Mouse (Mus musculus) mesoderm, embryonic 11.5 days (tissue): ENCODE results near the gene Slc35e2.

ENCODE experiments used
- DNase-seq: peaks from one replicate; pipeline ENCODE4 v3.0.0-alpha.2; 2012; ENCODE audit warnings: low read depth, low spot score

Slc35e2 gene

DNA sequence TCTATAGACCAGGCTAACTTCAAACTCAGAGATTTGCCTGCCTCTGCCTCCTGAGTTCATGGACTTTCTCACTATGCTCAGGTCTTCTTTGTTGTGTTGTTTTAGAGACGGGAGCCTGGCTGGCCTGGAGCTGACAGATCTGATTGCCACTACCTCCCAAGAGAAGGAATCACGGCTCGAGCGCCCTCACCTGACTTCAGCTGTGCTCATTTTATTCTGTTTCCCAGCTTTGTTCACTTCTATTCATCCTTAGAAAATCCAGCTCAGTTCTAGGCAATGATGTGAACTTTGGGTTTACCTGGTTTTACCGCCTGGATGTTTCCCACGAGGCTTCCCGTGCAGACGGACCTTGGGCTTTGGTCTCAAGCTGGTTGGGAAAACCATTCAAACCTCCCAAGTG is 25.7 kb upstream of the Slc35e2 start:
- DNase-seq: no peak

DNA sequence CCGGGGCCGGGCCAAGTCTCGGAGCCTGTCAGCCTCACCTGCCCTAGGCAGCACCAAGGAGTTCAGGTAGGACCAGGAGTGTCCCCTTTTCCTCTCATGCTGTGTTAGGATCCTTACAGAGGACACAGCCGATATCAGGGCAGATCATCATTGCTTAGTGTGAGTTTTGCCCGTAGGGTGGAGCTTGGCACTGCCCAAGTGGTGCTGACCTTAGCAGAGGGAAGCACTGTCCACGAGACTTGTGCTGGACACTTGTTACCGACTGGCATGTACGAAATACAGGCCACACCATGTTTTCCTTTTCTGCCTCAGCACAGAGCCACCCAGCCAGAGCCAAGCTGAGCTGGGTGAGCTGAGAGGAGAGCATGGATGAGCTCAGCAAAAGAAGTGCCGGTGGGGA is 24.1 kb upstream of the Slc35e2 start:
- DNase-seq: no peak

DNA sequence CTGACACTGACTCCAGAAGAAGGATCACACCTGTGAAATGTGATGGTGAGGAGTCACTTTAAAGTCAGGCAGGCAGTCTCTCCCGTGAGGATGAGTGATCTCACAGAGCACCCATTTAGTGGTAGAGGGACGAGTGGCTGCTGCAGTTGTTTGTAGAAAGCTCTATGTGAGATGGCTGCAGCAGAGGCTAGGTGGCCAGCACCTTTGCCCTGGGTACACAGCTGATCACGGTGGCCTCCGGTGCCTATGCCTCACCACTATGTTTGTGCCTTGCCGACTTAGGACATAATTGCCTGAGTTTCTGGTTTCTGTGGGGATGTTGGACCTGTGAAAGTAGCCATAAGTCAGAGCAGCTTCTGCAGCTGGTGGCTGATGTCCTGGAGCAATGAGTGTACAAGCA is 23.5 kb upstream of the Slc35e2 start:
- no peak for DNase-seq

DNA sequence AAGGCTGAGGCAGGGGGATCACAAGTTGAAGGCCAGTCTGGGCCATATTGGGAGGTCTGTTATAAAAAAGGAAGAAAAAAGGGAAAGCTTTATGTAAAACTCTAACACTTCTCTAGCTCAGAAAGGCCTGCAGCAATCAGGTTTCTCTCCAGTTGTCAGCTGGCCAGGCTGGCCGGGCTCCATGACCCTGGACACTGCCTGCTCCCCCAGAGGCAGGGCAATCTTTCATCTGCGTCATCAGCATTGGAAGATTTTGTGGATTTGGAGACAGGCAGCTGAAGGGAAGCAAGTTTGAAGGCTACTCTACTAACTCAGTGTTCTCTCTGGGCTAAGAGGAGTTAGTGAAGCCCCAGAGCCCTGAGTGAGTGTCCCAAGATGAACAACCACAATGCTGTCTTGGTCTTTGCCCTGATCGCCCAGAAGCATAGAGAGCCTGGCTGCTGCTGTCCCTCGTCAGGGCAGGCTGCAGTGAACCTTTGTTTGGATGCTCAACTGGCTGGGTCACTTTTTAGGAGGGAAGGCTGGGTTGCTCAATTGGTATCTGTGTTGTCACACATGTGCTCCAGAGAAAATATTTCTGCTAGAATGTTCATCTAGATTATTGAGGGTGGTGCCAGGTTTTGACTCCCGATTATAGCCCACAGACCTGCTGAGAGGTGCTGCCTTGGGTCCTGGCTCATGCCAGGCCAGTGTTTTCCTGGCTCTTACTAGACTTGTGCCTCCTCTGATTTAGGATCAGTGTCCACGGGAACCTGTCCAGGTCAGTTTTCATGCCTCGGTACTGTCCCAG is 22.7 kb upstream of the Slc35e2 start:
- no peak for DNase-seq

DNA sequence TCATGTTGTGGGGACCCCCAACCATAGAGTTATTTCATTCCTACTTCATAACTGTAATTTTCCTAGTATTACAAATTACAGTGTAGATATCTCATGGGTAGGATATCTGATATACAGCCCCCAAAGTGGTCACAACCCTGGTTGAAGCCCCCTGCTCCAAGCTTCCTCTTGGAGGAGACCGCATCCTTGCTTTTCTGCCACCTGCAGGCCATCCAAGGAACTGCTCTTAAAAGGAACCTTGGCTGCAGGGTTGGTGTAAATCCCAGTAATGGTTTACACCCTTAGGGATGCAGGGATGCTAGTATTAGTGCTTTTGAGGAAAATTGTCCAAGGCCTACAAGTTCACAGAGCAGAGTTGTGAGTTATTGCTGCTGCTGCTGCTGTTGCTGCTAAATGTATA is 20.8 kb upstream of the Slc35e2 start:
- peak; percentile 71 for DNase-seq

DNA sequence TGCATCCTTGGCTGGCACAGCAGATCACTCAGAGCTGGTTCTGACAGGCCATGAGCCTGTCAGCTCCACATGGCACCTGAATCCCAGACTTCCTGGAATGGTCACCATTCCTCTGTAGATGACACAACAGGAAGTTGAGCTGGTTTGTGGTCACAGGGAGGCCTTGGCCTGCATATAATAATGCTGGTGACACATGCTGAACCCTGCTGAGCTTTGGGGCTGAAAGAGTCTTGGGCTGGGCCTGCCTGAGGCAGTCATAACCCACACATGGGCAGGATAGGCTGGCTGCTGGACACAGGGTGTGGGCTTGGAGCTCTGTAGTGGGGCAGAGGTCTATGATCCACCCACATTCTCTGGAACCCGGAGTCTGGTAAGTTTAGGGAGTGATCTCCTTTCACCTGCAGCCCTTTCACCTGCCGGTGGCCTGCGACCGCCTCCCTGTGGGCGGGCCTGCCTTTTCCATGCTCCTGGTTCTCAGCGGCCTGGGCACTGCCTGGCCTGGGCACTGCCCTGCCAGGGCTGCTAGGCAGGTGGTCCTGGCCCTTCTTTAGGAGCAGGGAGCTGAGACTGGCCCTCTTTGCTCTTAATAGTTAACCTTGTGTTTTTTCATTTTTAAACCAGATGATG is 18.8 kb upstream of the Slc35e2 start:
- DNase-seq: no peak

DNA sequence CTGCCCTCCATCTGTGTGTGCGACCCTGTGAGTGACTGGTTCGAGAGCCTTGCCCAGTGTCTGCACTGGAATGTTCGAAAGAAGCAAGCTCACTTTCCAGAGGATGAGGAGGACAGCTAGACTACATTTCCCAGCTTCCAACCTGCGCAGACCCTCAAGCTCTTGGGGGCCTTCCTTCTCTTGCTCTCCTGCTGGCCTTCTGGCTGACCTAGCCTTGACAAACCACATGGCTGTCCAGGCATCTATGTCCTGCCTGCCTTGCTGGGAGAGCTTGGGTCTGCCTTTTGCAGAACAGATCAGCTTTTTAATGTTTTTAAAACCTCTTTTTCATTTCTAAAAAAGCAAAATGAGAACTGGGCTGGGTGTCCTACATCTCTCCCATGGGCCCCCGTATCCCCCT is 11.9 kb upstream of the Slc35e2 start:
- no peak for DNase-seq

DNA sequence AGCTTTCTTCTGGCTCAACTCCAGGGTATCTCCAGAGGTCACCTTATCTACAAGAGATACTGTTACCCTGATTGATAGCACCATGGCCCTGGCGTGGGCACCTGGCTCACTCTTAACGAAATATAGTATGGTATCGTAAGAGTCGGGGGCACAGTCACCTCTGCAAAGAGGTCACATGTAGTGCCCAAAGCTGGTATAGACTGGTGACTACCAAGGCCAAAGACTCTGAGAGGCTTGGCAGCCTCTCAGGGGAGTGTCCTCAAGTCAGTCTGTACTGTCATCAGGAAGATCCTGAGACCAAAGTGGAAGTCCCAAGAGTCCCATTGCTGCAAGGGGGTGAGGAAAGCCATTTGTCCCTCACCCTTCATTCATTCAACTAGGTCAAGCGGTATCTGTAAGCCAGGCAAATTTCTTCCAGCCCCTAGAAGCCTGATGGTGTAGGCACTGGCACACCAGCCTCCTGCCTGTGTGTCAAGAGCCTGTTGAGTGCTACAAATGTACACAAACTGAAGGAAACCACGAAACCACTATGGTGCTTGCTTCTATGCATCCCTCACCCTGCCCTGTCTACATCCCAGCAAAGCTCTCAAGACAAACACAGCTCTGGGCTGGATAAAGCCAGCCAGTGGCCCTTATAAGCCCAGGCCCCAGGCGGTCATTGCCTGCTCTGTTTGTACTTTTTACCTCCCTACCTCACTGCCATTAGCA is 10.1 kb upstream of the Slc35e2 start:
- DNase-seq: no peak

DNA sequence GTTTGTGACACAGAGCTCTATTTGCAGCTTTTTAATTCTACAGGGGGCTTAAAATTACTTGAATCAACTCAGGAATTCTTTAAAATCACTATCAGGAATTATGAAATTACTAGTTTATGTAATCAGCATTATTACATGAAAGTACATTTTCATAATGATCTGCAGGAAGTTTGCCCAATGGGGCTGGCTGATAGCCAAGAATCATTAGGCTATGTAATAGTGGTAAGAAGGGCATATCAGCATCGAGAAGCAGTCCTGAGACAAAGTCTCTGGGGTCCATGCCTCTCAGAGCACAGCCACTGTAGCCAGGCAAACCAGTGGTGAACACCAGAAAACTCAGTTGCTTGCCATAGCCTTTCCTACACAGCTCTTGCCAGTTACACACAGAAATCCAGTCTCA is 7.4 kb upstream of the Slc35e2 start:
- DNase-seq: no peak

DNA sequence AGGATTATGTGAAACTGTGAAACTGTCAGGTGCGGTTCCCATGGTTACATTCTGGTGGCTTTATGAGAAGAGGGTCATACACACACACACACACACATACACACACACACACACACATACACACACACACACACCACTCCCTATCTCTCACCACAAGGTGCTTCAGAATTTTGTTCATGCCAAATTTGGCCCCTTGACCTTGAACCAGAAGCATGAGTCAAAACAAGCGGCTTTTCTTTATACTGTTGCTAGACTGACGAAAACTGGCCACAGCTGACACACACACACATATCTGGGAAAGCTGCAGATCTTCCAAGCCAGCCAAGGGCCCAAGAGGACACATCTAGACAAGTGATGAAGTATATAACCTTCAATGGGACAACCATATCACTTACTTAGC is 5.4 kb upstream of the Slc35e2 start:
- DNase-seq: no peak

DNA sequence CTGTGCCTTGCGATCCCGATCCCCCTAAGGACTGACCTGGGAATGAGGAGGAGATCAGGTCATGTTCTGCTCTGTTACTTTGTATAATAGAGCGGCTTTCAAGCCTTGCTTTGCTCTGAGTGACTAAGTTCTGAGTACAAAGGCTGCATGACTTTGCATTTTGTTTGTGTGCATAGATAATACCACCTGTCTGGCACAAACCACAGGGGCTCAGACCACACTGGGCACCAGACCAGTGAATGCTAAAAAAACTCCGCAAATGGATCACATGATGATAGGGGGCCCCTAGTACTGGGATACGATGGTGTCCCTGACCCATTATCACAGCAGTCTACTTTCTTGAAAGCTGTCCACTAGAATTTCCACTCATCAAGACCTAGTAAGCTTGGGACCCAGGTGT is 4.6 kb upstream of the Slc35e2 start:
- DNase-seq: no peak

DNA sequence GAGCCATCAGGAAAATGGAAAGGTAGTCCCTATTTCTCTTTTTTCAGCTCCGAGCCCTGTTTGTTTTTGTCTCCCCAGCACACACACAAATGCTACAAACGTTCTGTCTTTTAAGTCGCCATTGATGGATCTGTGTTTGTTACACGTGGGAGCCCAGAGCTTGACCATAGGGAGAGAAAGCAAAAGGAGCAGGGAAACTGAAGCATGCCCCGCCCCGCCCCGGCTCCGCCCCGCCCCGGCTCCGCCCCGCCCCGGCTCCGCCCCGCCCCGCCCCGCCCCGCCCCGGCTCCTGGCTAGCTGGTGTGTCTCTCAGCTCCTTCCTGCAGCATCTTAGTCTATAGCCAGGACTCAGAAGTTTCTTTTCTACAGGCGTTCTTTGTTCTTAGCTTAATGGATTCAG is 2.7 kb upstream of the Slc35e2 start:
- no peak for DNase-seq

DNA sequence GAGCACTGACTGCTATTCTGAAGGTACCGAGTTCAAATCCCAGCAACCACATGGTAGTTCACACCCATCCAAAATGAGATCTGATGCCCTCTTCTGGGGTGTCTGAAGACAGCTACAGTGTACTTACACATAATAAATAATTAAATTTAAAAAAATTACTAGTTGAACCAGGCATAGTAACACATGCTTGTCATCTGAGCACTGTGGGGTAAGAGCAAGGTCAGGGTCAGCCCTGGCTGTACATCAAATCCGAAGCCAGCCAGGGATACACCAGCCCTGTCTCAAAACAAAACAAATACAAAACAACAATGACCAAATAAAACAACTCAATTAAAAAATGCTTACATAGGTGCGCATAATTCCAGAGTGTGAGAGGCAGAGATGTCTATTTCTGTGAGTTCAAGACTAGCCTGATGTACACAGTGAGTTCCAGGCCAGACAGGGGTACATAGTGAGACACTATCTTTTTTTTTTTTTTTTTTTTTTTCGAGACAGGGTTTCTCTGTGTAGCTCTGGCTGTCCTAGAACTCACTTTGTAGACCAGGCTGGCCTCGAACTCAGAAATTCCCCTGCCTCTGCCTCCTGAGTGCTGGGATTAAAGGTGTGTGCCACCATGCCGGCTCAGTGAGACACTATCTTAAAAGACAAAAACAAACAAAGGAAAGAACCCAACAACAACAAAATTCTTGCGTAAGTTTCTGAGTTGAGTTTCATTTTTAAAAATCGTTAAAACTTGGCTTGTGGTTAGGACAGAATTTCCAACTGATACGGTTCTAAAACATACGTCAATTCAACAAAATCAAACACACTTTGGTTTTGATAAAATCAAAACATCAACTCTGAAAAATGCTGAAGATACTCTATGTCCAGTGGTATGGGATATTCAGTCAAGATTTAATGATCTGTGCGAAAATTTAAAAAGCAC is 1.1 kb upstream of the Slc35e2 start:
- no peak for DNase-seq

DNA sequence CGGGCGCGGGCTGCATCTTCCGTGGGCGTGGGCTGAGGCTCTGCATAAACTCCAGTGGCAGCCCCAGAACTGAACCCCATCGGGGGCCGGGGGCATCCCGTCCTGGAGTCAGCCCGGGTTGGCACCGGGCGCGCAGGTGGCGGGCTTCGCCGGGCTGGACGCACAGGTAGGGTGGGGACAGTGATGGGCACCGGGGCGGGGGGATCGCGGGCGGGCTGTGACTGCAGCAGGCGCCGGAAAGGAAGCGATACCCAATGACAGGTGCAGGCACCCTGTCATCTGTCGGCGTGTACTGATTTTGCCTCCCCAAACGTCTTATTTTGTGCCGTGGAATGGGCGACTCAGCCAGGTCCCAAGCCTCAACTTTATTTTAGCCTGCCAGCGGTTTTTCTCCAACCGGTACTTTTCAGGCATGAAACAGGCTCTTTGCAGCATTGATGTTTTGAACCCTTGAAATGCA is 811 bp downstream of the Slc35e2 start:
- DNase-seq: no peak

DNA sequence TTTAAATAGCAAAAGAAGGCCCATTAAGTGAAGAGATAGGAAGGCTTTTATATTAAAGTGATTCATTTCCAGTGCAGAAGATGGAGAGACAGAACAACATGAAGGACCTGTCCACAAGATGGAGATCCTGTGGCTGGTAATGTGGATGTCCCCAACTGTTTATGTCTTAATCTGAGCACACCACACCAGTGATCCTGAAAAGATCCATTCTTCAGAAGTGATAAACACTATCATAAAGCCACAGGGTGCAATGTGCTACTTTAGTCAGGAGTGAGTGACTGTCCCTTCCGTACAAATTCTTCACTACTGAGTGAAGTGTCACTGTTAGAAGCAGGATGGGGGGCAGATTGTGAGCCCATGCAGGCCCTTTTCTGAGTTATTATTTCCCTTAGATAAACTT is 1.5 kb downstream of the Slc35e2 start:
- DNase-seq: no peak

DNA sequence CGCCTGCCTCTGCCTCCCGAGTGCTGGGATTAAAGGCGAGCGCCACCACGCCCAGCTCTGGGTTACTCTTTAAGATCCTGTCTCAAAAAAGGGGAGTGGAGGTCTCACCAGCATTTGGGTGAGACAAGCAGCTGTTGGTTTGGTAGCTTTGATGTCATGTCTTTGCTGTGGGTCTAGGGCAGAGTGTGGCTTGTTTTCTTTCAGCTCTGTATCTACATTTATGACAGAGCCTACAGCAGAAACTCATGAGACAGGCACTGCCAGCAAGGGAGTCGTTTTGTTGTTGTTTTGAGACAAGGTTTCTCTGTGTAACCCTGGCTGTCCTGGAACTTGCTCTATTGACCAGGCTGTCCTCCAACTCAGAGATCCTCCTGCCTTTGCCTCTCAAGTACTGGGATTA is 2.6 kb downstream of the Slc35e2 start:
- no peak for DNase-seq

DNA sequence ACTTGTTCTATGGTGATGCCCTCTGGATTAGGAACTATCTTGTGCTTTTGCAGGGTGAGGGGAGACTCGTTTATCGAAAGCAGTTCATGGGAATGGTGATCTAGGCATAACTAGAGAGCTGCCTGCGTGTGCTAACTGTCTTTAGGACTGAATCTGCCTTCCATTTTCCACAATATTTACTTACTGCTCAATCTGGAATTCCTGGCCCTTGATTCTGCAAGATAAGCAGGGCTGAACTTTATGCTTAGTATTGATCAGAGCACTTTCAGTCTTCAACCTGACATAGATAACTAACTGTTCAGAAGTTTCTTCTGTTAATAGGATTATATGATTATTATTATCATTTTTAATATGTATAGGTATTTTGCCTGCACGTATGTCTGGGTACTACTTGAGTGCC is 3.9 kb downstream of the Slc35e2 start:
- DNase-seq: no peak

DNA sequence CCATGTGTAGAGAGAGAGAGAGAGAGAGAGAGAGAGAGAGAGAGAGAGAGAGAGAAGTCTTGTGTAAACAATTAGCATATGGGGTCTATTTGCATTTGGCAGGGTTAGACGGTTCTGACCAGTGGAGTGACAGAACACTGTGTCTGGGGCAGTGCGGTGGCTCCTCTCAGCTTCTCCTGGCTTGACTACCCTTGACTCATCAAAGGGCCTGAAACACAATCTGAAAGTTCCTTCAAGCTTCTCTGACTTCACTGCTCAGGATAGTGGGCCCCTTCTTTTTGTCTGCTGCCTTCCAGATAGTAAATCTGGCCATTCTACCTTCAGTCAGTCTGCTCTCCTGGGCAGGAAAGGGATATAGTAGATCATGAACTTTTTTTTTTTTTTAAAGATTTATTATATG is 5.6 kb downstream of the Slc35e2 start:
- no peak for DNase-seq

DNA sequence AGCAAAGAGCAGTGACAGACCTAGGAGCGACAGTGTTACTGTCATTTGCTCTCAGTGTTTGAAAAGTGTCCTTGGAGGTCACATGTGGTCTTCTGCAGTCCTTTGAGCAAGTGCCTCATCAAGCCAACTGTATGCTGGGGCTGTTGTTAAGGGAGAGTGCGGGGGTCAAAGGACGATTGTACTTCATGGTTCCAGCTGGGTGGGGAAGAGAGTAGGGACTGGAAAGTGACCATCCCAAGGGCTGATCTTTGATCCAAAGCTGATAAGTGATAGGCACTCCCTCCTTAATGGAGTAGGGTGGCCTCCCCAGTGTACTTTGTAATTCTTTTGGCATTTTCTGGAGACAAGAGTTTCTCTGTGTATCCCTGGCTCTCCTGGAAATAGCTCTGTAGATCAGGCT is 10.6 kb downstream of the Slc35e2 start:
- no peak for DNase-seq

DNA sequence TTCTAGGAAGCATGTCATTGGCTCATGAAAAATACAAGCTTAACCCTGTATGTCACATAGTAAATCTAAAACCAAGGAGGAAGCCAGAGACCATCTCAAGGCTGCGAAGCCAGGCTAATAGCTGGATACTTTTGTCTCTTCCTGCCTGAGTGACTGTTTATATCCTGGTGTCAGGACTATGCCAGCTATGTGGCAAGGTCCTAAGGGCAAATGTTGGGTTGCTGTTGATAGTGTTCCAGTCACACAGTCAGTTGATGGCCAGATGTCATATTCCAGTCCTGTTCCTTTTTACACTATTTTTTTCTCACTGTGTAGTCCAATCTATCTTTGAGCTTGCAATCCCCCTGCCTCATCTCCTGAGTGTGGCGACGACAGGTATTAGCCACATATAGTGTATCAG is 12.0 kb downstream of the Slc35e2 start:
- DNase-seq: no peak

DNA sequence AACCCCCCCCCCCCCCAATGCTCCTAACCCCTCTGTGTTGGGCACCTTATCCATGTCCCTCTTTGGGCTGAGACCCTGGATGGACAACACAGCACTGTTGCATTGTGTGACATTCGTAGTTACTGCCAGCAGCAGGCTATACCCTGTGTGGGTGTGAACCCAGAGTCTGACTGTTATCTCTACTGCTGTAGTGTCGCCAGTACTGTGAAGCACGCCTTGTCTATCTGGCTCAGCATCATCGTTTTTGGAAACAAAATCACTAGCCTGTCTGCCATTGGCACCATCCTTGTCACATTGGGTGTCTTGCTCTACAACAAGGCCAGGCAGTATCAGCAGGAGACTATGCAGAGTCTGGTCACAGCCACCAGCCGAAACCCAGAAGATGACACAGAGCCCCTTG is 17.1 kb downstream of the Slc35e2 start:
- no peak for DNase-seq
